Mouse (Mus musculus): ENCODE data around the gene St6galnac6. TPM values are rescaled to one million over a fixed set of nuclear protein-coding genes. Genes with fewer than 3 reads are reported as not detected.
A peak's percentile ranks its signal among the peaks of the same experiment; 100 is the strongest.

The St6galnac6 gene
- polyA plus RNA-seq, 1 experiment from 2014 or later: 10.0 TPM

DNA sequence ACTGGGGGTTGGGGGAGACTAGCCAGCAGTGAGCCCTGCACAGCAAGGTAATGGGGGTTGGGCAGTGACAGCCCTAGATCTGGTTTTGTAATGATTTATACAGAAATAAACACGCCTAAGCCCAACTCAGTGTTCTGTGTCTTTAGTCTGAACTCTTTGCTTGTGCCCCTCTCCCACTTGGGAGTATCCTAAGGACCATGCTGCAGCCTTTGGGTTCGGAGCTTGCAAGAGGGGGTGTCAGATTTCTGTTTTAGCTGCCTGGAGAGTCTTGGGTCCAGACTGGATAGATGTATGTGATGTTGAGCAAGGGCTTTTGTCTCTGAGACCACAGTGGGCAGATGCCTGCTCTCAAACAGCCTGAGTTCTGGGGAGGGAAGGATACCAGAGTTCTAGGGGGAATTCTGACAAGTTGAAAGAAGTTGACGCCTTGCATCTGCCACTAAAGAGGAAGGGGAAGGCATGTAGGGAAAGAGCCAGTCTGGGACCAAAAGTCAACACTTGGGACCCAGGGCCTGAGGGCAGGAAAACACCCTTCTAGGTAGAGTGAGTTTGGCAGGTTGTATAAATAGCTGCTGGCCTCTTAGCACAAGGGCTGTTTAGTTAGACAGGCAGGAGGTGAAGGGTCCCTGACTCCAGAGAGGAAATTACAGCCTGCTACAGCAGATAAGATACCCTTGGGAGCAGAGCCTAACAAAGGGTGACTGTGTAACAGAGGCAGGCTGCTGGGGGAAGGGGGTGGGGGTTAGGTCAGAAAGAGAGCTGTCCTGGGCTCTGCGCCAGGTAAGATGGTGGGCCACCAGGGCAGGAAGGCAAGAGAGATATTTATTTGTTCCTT is 21.4 kb downstream of the St6galnac6 start:
- H3K9me3 ChIP-seq (replicated peaks): no peaks in the 10 kb centered on the region
- DNase-seq (no peak), ATAC-seq (ENCODE audit: low read depth) (peak; percentile 67)
- peak overlapping the region; percentile 67 for H3K27ac ChIP-seq
- H3K4me3 ChIP-seq (replicated peaks): no peak overlapping the region
- no peaks in the 10 kb centered on the region for H3K27me3 ChIP-seq
- peaks cover 39% of the 10 kb centered on the region for H3K36me3 ChIP-seq
- H3K4me2 ChIP-seq: no peak overlapping the region
- H3K9ac ChIP-seq: no peak overlapping the region
- H3K4me1 ChIP-seq (replicated peaks): peaks cover 47% of the 10 kb centered on the region
- WGBS (ENCODE audit: insufficient replicate concordance): 37% methylated on average over 4 of the region's 4 CpGs

GRCm38 (mm10) chr2:32621517-32621859 is 22.0 kb downstream of the St6galnac6 start, which contains the start of gene Ak1:
Gene Ak1 (plus strand): TSS chr2:32621758.
- DNase-seq (no peak), ATAC-seq (ENCODE audit: low read depth) (no peak)
- peaks cover 50% of the 10 kb centered on the region for H3K4me1 ChIP-seq (replicated peaks)
- no peak within 1 kb of the TSS for H3K9ac ChIP-seq
- no peak within 1 kb of the TSS for H3K4me3 ChIP-seq (replicated peaks)
- peaks cover 33% of the 10 kb centered on the region for H3K36me3 ChIP-seq
- no peaks in the 10 kb centered on the region for H3K9me3 ChIP-seq (replicated peaks)
- WGBS (ENCODE audit: insufficient replicate concordance): 46% methylated on average over 7 of the region's 7 CpGs
- no peaks in the 10 kb centered on the region for H3K27me3 ChIP-seq
- H3K27ac ChIP-seq: peak within 1 kb of the TSS; percentile 67
- no peak within 1 kb of the TSS for H3K4me2 ChIP-seq

DNA sequence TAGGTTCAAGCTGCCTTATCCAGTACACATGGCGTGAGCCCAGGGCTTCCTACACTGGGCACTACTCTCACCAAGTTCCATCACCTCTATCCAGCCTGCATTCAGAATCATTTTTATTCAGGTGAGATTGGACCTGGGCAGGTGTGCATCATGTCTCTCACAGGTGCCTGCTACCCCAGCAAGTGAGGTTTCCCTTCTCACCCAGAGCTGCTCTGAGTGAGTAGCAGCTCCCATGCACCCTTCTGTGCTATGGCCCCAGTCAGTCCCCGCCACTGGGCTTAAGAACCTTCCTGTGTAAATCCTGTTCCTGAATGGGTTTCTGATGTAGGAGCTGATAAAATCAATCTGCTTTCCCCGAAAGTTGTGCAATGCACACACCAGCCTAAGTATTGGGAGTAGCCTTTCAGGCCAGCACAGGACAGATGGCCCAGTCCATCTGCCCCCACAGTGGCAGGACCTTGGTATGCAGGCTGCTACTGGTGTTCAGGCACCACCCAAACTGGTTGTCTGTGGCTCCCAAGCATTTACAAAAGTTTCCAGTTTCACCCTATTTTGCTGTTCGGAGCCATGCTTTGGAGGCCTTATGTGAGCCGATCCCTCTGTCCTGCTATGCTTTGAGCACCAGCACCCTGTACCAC is 24.7 kb downstream of the St6galnac6 start:
- no peak overlapping the region for H3K4me3 ChIP-seq (replicated peaks)
- no peak overlapping the region for H3K9ac ChIP-seq
- H3K27ac ChIP-seq: no peak overlapping the region
- no peak overlapping the region for H3K4me2 ChIP-seq
- H3K36me3 ChIP-seq: peaks cover 8% of the 10 kb centered on the region
- H3K27me3 ChIP-seq: no peaks in the 10 kb centered on the region
- WGBS (ENCODE audit: insufficient replicate concordance): 57% methylated on average over 5 of the region's 5 CpGs
- no peaks in the 10 kb centered on the region for H3K9me3 ChIP-seq (replicated peaks)
- ATAC-seq (ENCODE audit: low read depth): no peak
- peaks cover 53% of the 10 kb centered on the region for H3K4me1 ChIP-seq (replicated peaks)
- no peak for DNase-seq

- H3K4me1 ChIP-seq (replicated peaks): peaks cover 43% of the 10 kb centered on the region
- no peaks in the 10 kb centered on the region for H3K27me3 ChIP-seq
- no peak overlapping the region for H3K27ac ChIP-seq
- H3K36me3 ChIP-seq: no peaks in the 10 kb centered on the region
- WGBS (ENCODE audit: insufficient replicate concordance): 4% methylated on average over 13 of the region's 13 CpGs
- no peaks in the 10 kb centered on the region for H3K9me3 ChIP-seq (replicated peaks)
- H3K4me3 ChIP-seq (replicated peaks): peak overlapping the region; percentile 25; the same call in 1 of the 2 replicates
- ATAC-seq (ENCODE audit: low read depth) (no peak), DNase-seq (no peak)
- H3K9ac ChIP-seq: peak overlapping the region; percentile 52
- peak overlapping the region; percentile 52 for H3K4me2 ChIP-seq
Observed at GRCm38 (mm10) chr2:32625212-32625872, 25.8 kb downstream of the St6galnac6 start.

DNA sequence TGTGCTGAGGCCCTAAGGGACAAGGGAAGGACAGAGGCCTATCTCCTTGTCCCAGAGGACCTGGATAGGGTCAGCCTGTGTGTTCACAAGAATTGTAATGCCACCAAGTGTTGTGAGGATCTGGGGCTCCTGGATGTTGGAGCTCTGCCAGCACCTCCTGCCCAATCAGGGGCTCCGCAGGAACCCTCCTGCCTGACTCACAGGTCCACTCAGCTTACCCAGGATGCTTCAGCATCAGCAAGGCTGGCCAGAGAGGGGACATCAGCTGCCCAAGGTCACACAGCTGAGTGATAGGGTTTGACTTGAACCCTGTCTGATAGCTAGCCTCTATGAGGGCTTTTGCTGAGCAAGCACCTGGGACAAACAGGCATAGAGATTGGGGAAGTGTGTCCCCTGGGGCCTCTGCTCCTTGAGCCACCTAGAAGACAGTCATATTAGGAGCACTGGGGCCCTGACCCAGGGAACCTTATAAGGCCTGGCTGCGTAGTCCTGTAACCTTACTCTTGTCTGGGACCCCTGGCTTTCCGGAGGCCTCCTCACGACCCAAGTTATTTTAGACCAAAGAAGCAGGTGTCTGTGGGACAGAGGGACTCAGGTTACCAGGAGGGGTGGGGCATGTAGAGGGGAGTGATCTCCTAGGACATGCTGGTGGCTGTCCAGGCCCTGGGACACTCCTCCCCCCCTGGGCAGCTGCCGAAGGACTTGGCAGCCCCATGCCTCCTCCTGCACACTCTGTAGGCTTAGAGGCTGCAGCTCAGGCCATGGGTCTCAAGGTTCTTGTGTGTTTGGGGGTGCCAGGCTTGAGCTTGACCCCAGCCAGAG is 26.6 kb downstream of the St6galnac6 start:
- ATAC-seq (ENCODE audit: low read depth): no peak
- H3K9me3 ChIP-seq (replicated peaks): no peaks in the 10 kb centered on the region
- no peaks in the 10 kb centered on the region for H3K27me3 ChIP-seq
- peaks cover 36% of the 10 kb centered on the region for H3K4me1 ChIP-seq (replicated peaks)
- no peaks in the 10 kb centered on the region for H3K36me3 ChIP-seq
- DNase-seq: no peak
- WGBS (ENCODE audit: insufficient replicate concordance): 67% methylated on average over 5 of the region's 5 CpGs
- no peak overlapping the region for H3K4me3 ChIP-seq (replicated peaks)
- no peak overlapping the region for H3K9ac ChIP-seq
- H3K27ac ChIP-seq: no peak overlapping the region
- H3K4me2 ChIP-seq: peak overlapping the region; percentile 52

GRCm38 (mm10) chr2:32627266-32628043 is 27.9 kb downstream of the St6galnac6 start:
- Histone ChIP-seq H3K27me3 (no peaks in the 10 kb centered on the region), H3K4me3 (replicated peaks) (no peak overlapping the region), H3K36me3 (no peaks in the 10 kb centered on the region), H3K27ac (no peak overlapping the region), H3K4me1 (replicated peaks) (peaks cover 26% of the 10 kb centered on the region), H3K9me3 (replicated peaks) (no peaks in the 10 kb centered on the region), H3K9ac (no peak overlapping the region), H3K4me2 (no peak overlapping the region)
- no peak for DNase-seq
- ATAC-seq (ENCODE audit: low read depth): no peak
- WGBS (ENCODE audit: insufficient replicate concordance): 79% methylated on average over 20 of the region's 20 CpGs

- H3K9me3 ChIP-seq (replicated peaks): no peaks in the 10 kb centered on the region
- no peak overlapping the region for H3K9ac ChIP-seq
- WGBS (ENCODE audit: insufficient replicate concordance): 59% methylated on average over 4 of the region's 4 CpGs
- no peaks in the 10 kb centered on the region for H3K27me3 ChIP-seq
- DNase-seq (no peak), ATAC-seq (ENCODE audit: low read depth) (no peak)
- no peak overlapping the region for H3K4me2 ChIP-seq
- no peak overlapping the region for H3K27ac ChIP-seq
- no peaks in the 10 kb centered on the region for H3K36me3 ChIP-seq
- peaks cover 26% of the 10 kb centered on the region for H3K4me1 ChIP-seq (replicated peaks)
- H3K4me3 ChIP-seq (replicated peaks): no peak overlapping the region
Observed at GRCm38 (mm10) chr2:32628044-32628550, 28.6 kb downstream of the St6galnac6 start.

DNA sequence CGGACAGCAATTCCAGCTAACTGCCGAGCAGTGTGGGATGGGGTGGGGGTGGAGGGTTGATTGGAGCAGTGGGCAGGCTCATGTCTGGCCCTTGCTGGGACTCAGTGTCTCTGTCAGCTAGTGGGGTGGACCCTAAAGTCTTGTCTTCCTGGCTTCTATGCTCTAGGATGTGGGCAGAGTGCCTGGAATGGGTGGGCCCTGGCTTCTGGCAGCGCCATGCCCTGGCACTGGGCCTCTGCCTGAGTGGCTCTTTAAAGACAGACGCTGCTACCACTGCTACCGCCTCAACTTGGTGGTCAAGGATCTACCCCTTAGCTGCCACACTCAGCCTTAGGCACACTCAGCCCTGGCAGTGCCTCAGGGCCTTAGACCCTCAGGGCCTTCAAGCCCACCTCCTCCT is 29.2 kb downstream of the St6galnac6 start:
- Histone ChIP-seq H3K4me2 (no peak overlapping the region), H3K9me3 (replicated peaks) (no peaks in the 10 kb centered on the region), H3K9ac (no peak overlapping the region), H3K36me3 (no peaks in the 10 kb centered on the region), H3K27me3 (no peaks in the 10 kb centered on the region), H3K4me3 (replicated peaks) (no peak overlapping the region), H3K4me1 (replicated peaks) (peaks cover 26% of the 10 kb centered on the region), H3K27ac (no peak overlapping the region)
- DNase-seq (no peak), ATAC-seq (ENCODE audit: low read depth) (no peak)
- 71% methylated on average over 5 of the region's 5 CpGs for WGBS (ENCODE audit: insufficient replicate concordance)

- peaks cover 23% of the 10 kb centered on the region for H3K4me1 ChIP-seq (replicated peaks)
Observed at GRCm38 (mm10) chr2:32629276-32629976, 29.9 kb downstream of the St6galnac6 start.

DNA sequence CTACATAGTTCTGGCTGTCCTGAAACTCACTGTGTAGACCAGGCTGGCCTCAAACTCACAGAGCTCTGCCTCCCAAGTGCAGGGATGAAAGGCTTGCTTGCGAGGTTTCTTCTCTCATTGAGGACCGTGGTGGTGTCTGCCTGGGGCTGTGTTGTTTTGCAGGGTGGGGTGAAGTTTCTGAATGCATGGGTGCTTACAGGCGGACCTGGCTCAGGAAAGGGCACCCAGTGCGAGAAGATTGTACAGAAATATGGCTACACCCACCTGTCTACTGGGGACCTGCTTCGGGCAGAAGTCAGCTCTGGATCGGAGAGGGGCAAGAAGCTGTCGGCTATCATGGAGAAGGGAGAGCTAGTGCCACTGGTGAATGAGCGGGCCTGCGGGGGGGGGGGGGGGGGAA is 30.5 kb downstream of the St6galnac6 start:
- Histone ChIP-seq H3K4me1 (replicated peaks) (peaks cover 17% of the 10 kb centered on the region), H3K9me3 (replicated peaks) (no peaks in the 10 kb centered on the region), H3K27ac (no peak overlapping the region), H3K4me3 (replicated peaks) (no peak overlapping the region), H3K9ac (no peak overlapping the region), H3K36me3 (no peaks in the 10 kb centered on the region), H3K27me3 (no peaks in the 10 kb centered on the region), H3K4me2 (no peak overlapping the region)
- DNase-seq (no peak), ATAC-seq (ENCODE audit: low read depth) (no peak)
- 71% methylated on average over 8 of the region's 9 CpGs for WGBS (ENCODE audit: insufficient replicate concordance)

More at GRCm38 (mm10) chr2:32629276-32629976, 29.9 kb downstream of the St6galnac6 start:
- Histone ChIP-seq H3K27me3 (no peaks in the 10 kb centered on the region), H3K4me3 (replicated peaks) (no peak overlapping the region), H3K36me3 (no peaks in the 10 kb centered on the region), H3K9me3 (replicated peaks) (no peaks in the 10 kb centered on the region), H3K9ac (no peak overlapping the region), H3K27ac (no peak overlapping the region), H3K4me2 (no peak overlapping the region)
- no peak for DNase-seq
- WGBS (ENCODE audit: insufficient replicate concordance): 50% methylated on average over 9 of the region's 9 CpGs
- no peak for ATAC-seq (ENCODE audit: low read depth)
